Mouse (Mus musculus) C2C12 (cell line): ENCODE data around the gene Olfr1392. TPM values are rescaled to one million over a fixed set of nuclear protein-coding genes. Genes with fewer than 3 reads are reported as not detected.

ENCODE experiments used
- H3K27me3 ChIP-seq: one replicate; pipeline ENCODE4 v1.6.1; 2011; ENCODE audit not compliant: control insufficient read depth, insufficient read depth, insufficient read length
- H3K36me3 ChIP-seq: one replicate; pipeline ENCODE4 v1.6.1; 2011; ENCODE audit not compliant: control insufficient read depth, insufficient read depth
- H3K4me3 ChIP-seq: one replicate; pipeline ENCODE4 v1.5.1; 2011; ENCODE audit warnings: mild to moderate bottlenecking, control low read depth; ENCODE audit not compliant: poor library complexity, insufficient read depth, severe bottlenecking
- H3K79me2 ChIP-seq: one replicate; pipeline ENCODE4 v1.6.1; 2011; ENCODE audit not compliant: control insufficient read depth, insufficient read depth
- H3K79me3 ChIP-seq: one replicate; pipeline ENCODE4 v1.6.1; 2011; ENCODE audit warnings: low read depth, control low read depth
- H3ac ChIP-seq: one replicate; pipeline ENCODE3; 2011; ENCODE audit warnings: low read depth; ENCODE audit not compliant: control insufficient read depth, insufficient read length
- CEBPB ChIP-seq: IDR thresholded peaks from one replicate; pipeline ENCODE4 v1.6.1; 2011; ENCODE audit warnings: low read depth, mild to moderate bottlenecking, control low read depth, moderate library complexity
- CTCF ChIP-seq: IDR thresholded peaks from one replicate; pipeline ENCODE4 v1.5.1; 2011; ENCODE audit not compliant: control insufficient read depth, insufficient read depth, insufficient read length
- FOSL1 ChIP-seq: IDR thresholded peaks from one replicate; pipeline ENCODE4 v1.8.0; 2011; ENCODE audit warnings: mild to moderate bottlenecking, low read length; ENCODE audit not compliant: poor library complexity, insufficient read depth, severe bottlenecking
- MAX ChIP-seq: IDR thresholded peaks from one replicate; pipeline ENCODE4 v1.6.1; 2011; ENCODE audit warnings: mild to moderate bottlenecking, control low read depth
- MYOD1 ChIP-seq: IDR thresholded peaks from one replicate; pipeline ENCODE4 v1.6.1; 2011; ENCODE audit warnings: low read depth; ENCODE audit not compliant: control insufficient read depth, insufficient read length
- MYOG ChIP-seq: IDR thresholded peaks from one replicate; pipeline ENCODE4 v1.6.1; 2011; ENCODE audit not compliant: control insufficient read depth, insufficient read length; ENCODE audit errors: extremely low read depth
- USF1 ChIP-seq: IDR thresholded peaks from one replicate; pipeline ENCODE4 v1.6.1; 2011; ENCODE audit warnings: low read depth, mild to moderate bottlenecking, control low read depth, moderate library complexity
- polyA plus RNA-seq: library from polyadenylated mRNA; unstranded; fragments of >200 nt; fragmentation: generic; extraction: Trizol; gene quantifications from one replicate; pipeline ENCODE4 v1.2.1, GENCODE M21; 2012; ENCODE audit warnings: missing spikeins

The Olfr1392 gene
- polyA plus RNA-seq, 1 experiment, result not detected

GRCm38 (mm10) chr11:49270368-49270767, 14.7 kb upstream of the Olfr1392 start:
- no peak overlapping the region for H3K4me3 ChIP-seq
- H3K36me3 ChIP-seq, result no peaks in the 10 kb centered on the region
- no peaks in the 10 kb centered on the region for H3K27me3 ChIP-seq
- H3K79me3 ChIP-seq, result no peaks in the 10 kb centered on the region
- no peak overlapping the region for H3ac ChIP-seq
- TF ChIP-seq FOSL1 (no peak), MYOD1 (no peak), CEBPB (no peak), CTCF (no peak), USF1 (no peak), MAX (no peak), MYOG (no peak)
- no peaks in the 10 kb centered on the region for H3K79me2 ChIP-seq

- TF ChIP-seq MYOG (no peak), MYOD1 (no peak), FOSL1 (no peak), CTCF (no peak), CEBPB (no peak), USF1 (no peak), MAX (no peak)
Measured at GRCm38 (mm10) chr11:49271334-49271733, 13.7 kb upstream of the Olfr1392 start.

GRCm38 (mm10) chr11:49273834-49274519, 11.1 kb upstream of the Olfr1392 start:
- Histone ChIP-seq H3K79me2 (no peaks in the 10 kb centered on the region), H3K36me3 (no peaks in the 10 kb centered on the region), H3ac (no peak overlapping the region), H3K4me3 (no peak overlapping the region), H3K27me3 (no peaks in the 10 kb centered on the region), H3K79me3 (no peaks in the 10 kb centered on the region)
- TF ChIP-seq CTCF, result no peak
- TF ChIP-seq USF1, result no peak
- TF ChIP-seq CEBPB, result no peak
- no peak for TF ChIP-seq MYOD1
- TF ChIP-seq MYOG, result no peak
- TF ChIP-seq MAX, result no peak
- TF ChIP-seq FOSL1, result no peak

More at GRCm38 (mm10) chr11:49271334-49271733, 13.7 kb upstream of the Olfr1392 start:
- Histone ChIP-seq H3K36me3 (no peaks in the 10 kb centered on the region), H3K27me3 (no peaks in the 10 kb centered on the region), H3K79me3 (no peaks in the 10 kb centered on the region), H3K4me3 (no peak overlapping the region), H3K79me2 (no peaks in the 10 kb centered on the region), H3ac (no peak overlapping the region)

- H3K4me3 ChIP-seq, result no peak within 1 kb of the TSS
- H3K79me3 ChIP-seq, result no peaks in the 10 kb centered on the region
- H3ac ChIP-seq, result no peak within 1 kb of the TSS
- H3K36me3 ChIP-seq, result no peaks in the 10 kb centered on the region
- TF ChIP-seq USF1 (no peak), FOSL1 (no peak), CEBPB (no peak), MYOD1 (no peak), MYOG (no peak), CTCF (no peak), MAX (no peak)
- no peaks in the 10 kb centered on the region for H3K27me3 ChIP-seq
- no peaks in the 10 kb centered on the region for H3K79me2 ChIP-seq
Measured at GRCm38 (mm10) chr11:49278222-49278621, 6.9 kb upstream of the Olfr1392 start, which contains the start of gene Olfr1393. Gene Olfr1393, plus strand, starts transcription at chr11:49278304.

- TF ChIP-seq MAX, result no peak
- no peak for TF ChIP-seq CTCF
- no peak for TF ChIP-seq MYOG
- no peak for TF ChIP-seq USF1
- Histone ChIP-seq H3K27me3 (peaks cover 10% of the 10 kb centered on the region), H3K79me2 (no peaks in the 10 kb centered on the region)
Measured at GRCm38 (mm10) chr11:49287251-49287650, 2.2 kb downstream of the Olfr1392 start.

GRCm38 (mm10) chr11:49292777-49293176, 7.7 kb downstream of the Olfr1392 start:
- H3K4me3 ChIP-seq, result no peak overlapping the region
- H3K79me3 ChIP-seq, result no peaks in the 10 kb centered on the region
- no peaks in the 10 kb centered on the region for H3K36me3 ChIP-seq
- no peak overlapping the region for H3ac ChIP-seq
- H3K79me2 ChIP-seq, result no peaks in the 10 kb centered on the region
- no peak for TF ChIP-seq USF1
- peaks cover 10% of the 10 kb centered on the region for H3K27me3 ChIP-seq

More at GRCm38 (mm10) chr11:49287251-49287650, 2.2 kb downstream of the Olfr1392 start:
- H3K79me3 ChIP-seq, result no peaks in the 10 kb centered on the region
- H3ac ChIP-seq, result no peak overlapping the region
- H3K4me3 ChIP-seq, result no peak overlapping the region
- H3K36me3 ChIP-seq, result no peaks in the 10 kb centered on the region
